ENCODE assay signal across 8 mouse cellular contexts in genomic region chr5:92683871-92684475, GRCm38 (mm10). TPM values are rescaled to one million over a fixed set of nuclear protein-coding genes. Genes with fewer than 3 reads are reported as not detected.
A peak's percentile ranks its signal among the peaks of the same experiment; 100 is the strongest.
DNase-seq lines count a peak whose midpoint lies in the region; ATAC-seq and TF ChIP-seq lines count a peak whose summit lies in the region.

No protein-coding gene starts in this region.

- H3K27ac ChIP-seq in heart, embryonic 11.5 days (ENCODE audit: low read depth, low read length), result no peak overlapping the region
- H3K27ac ChIP-seq in embryonic facial prominence, embryonic 10.5 days (replicated peaks), result peak overlapping the region; percentile 89
- H3K27ac ChIP-seq in hindbrain, embryonic 15.5 days (replicated peaks), result no peak overlapping the region
- no peak overlapping the region for H3K27ac ChIP-seq in liver, postnatal 0 days (ENCODE audit: low read depth)
- H3K27ac ChIP-seq in cerebellum, adult 2 months (ENCODE audit: insufficient read depth, low read length), result no peak overlapping the region

- ATAC-seq in heart, embryonic 11.5 days (replicated peaks; ENCODE audit: insufficient number of reproducible peaks, low FRiP score, low TSS enrichment), result no peak
- no peak for ATAC-seq in hindbrain, embryonic 15.5 days (ENCODE audit: low FRiP score, low read depth)
- ATAC-seq in liver, postnatal 0 days, result no peak; the same call in 1 of the 2 replicates

- no peak for TF ChIP-seq CTCF in liver, postnatal 0 days (IDR thresholded peaks at IDR 0.05; ENCODE audit: low read depth)
- no peak for TF ChIP-seq CTCF in cerebellum, adult 2 months (IDR thresholded peaks at IDR 0.05; ENCODE audit: borderline replicate concordance, insufficient read depth, low read depth, low read length)

- no peak for TF ChIP-seq POLR2A in cerebellum, adult 2 months (IDR thresholded peaks at IDR 0.05; ENCODE audit: borderline replicate concordance, insufficient read depth, low read length)

- H3K27me3 ChIP-seq in heart, embryonic 11.5 days (ENCODE audit: control insufficient read depth, insufficient read depth, low read length), result no peaks in the 10 kb centered on the region
- H3K27me3 ChIP-seq in embryonic facial prominence, embryonic 10.5 days (replicated peaks; ENCODE audit: low read depth, poor library complexity, severe bottlenecking), result no peaks in the 10 kb centered on the region; the same call in 1 of the 2 replicates
- H3K27me3 ChIP-seq in hindbrain, embryonic 15.5 days, result 0 out of 2 replicates have a peak, but pooled peaks cover 4% of the 10 kb centered on the region
- H3K27me3 ChIP-seq in liver, postnatal 0 days (ENCODE audit: insufficient read depth, low read length), result peaks cover 22% of the 10 kb centered on the region
- peaks cover 2% of the 10 kb centered on the region; the same call in 1 of the 2 replicates for H3K27me3 ChIP-seq in cerebellum, adult 2 months (ENCODE audit: control insufficient read depth, insufficient read depth, low read length)

- peak overlapping the region; percentile 54 for H3K4me3 ChIP-seq in heart, embryonic 11.5 days (ENCODE audit: low read depth, low read length)
- peak overlapping the region; percentile 65 for H3K4me3 ChIP-seq in embryonic facial prominence, embryonic 10.5 days
- peak overlapping the region; percentile 57 for H3K4me3 ChIP-seq in hindbrain, embryonic 15.5 days
- H3K4me3 ChIP-seq in liver, postnatal 0 days (ENCODE audit: low read depth, low read length), result peak overlapping the region; percentile 52
- H3K4me3 ChIP-seq in cerebellum, adult 2 months (replicated peaks; ENCODE audit: insufficient read depth, low read depth, low read length), result no peak overlapping the region

- WGBS in heart, embryonic 11.5 days (ENCODE audit: insufficient replicate concordance), result 32% methylated on average over 9 of the region's 9 CpGs
- WGBS in embryonic facial prominence, embryonic 10.5 days, result 18% methylated on average over 9 of the region's 9 CpGs
- WGBS in hindbrain, embryonic 15.5 days, result 15% methylated on average over 9 of the region's 9 CpGs
- WGBS in liver, postnatal 0 days (ENCODE audit: insufficient replicate concordance), result 37% methylated on average over 9 of the region's 9 CpGs
- WGBS in cerebellum, adult 2 months, result 58% methylated on average over 9 of the region's 9 CpGs

- no peaks in the 10 kb centered on the region for H3K4me1 ChIP-seq in heart, embryonic 11.5 days (ENCODE audit: control insufficient read depth, insufficient read depth, low read length)
- peaks cover 23% of the 10 kb centered on the region for H3K4me1 ChIP-seq in embryonic facial prominence, embryonic 10.5 days
- H3K4me1 ChIP-seq in hindbrain, embryonic 15.5 days (replicated peaks), result peaks cover 15% of the 10 kb centered on the region
- H3K4me1 ChIP-seq in liver, postnatal 0 days (ENCODE audit: insufficient read depth), result no peaks in the 10 kb centered on the region; the same call in 1 of the 2 replicates
- no peaks in the 10 kb centered on the region for H3K4me1 ChIP-seq in cerebellum, adult 2 months (ENCODE audit: control insufficient read depth, insufficient read depth, low read length)

- H3K9ac ChIP-seq in heart, embryonic 11.5 days (ENCODE audit: low read depth, low read length), result no peak overlapping the region
- H3K9ac ChIP-seq in hindbrain, embryonic 15.5 days, result no peak overlapping the region
- no peak overlapping the region for H3K9ac ChIP-seq in liver, postnatal 0 days (replicated peaks)

- DNase-seq in heart, adult 8-10 months (ENCODE audit: low spot score), result no peak
- DNase-seq in embryonic facial prominence, embryonic 10.5 days (ENCODE audit: low spot score), result no peak
- no peak for DNase-seq in liver, postnatal 0 days
- no peak for DNase-seq in right cerebral cortex, postnatal 4 days
- no peak for DNase-seq in urinary bladder, postnatal 4 days (ENCODE audit: low spot score in 2 of 2)
- no peak for DNase-seq in cerebellum, adult 2 months

- H3K36me3 ChIP-seq in heart, embryonic 11.5 days (ENCODE audit: control insufficient read depth, insufficient read depth, low read length), result no peaks in the 10 kb centered on the region
- H3K36me3 ChIP-seq in embryonic facial prominence, embryonic 10.5 days (replicated peaks), result 0 out of 2 replicates have a peak, but pooled peaks cover 3% of the 10 kb centered on the region
- H3K36me3 ChIP-seq in hindbrain, embryonic 15.5 days, result no peaks in the 10 kb centered on the region
- no peaks in the 10 kb centered on the region for H3K36me3 ChIP-seq in liver, postnatal 0 days (replicated peaks; ENCODE audit: insufficient read depth, low read length)

- H3K4me2 ChIP-seq in heart, embryonic 11.5 days, result peak overlapping the region; percentile 76
- H3K4me2 ChIP-seq in hindbrain, embryonic 15.5 days, result peak overlapping the region; percentile 99
- H3K4me2 ChIP-seq in liver, postnatal 0 days (ENCODE audit: low read depth, low read length), result peak overlapping the region; percentile 79

- H3K9me3 ChIP-seq in heart, embryonic 11.5 days (replicated peaks; ENCODE audit: control insufficient read depth, low read length), result no peaks in the 10 kb centered on the region
- H3K9me3 ChIP-seq in embryonic facial prominence, embryonic 10.5 days, result peaks cover 3% of the 10 kb centered on the region
- H3K9me3 ChIP-seq in hindbrain, embryonic 15.5 days, result no peaks in the 10 kb centered on the region
- no peaks in the 10 kb centered on the region for H3K9me3 ChIP-seq in liver, postnatal 0 days (ENCODE audit: low read length)

- no peak for TF ChIP-seq EP300 in liver, postnatal 0 days (IDR thresholded peaks at IDR 0.05; ENCODE audit: low read depth)

RNA-seq across cellular contexts. Expression of gene Shroom3, which starts 0.7 kb away (rescaled TPM):
- polyA plus RNA-seq in heart, embryonic 11.5 days (2014; fragmentation: Nextera tagmentation; extraction: Ambion mirVana), result 13.4 and 14.9 TPM in 2 replicates
- total RNA-seq in heart, adult 8-10 months (2022), result 10 to 100 TPM; 38.0 to 42.8 (median 40.7) TPM
- 4.5 and 4.8 TPM in 2 replicates for polyA plus RNA-seq in embryonic facial prominence, embryonic 10.5 days (2016; fragmentation: Nextera tagmentation; extraction: Ambion mirVana)
- polyA plus RNA-seq in hindbrain, embryonic 15.5 days (2015; fragmentation: Nextera tagmentation; extraction: Ambion mirVana), result 1.7 and 2.2 TPM in 2 replicates
- polyA plus RNA-seq in liver, postnatal 0 days (2015; fragmentation: Nextera tagmentation; extraction: Ambion mirVana), result 0.69 and 0.96 TPM in 2 replicates
- polyA plus RNA-seq in cerebellum, adult 2 months (2012; rRNA removed), result 4.4 and 4.6 TPM in 2 replicates

RNA-seq across cellular contexts. Expression of gene Ccdc158, which starts 8.9 kb away (rescaled TPM):
- 1.1 and 1.8 TPM in 2 replicates for polyA plus RNA-seq in heart, embryonic 11.5 days (2014; fragmentation: Nextera tagmentation; extraction: Ambion mirVana)
- total RNA-seq in heart, adult 8-10 months (2022), result under 1 TPM in 2 of 4 experiments, not detected in 2; 0.06 to 0.09 TPM
- polyA plus RNA-seq in embryonic facial prominence, embryonic 10.5 days (2016; fragmentation: Nextera tagmentation; extraction: Ambion mirVana), result 0.54 and 0.92 TPM in 2 replicates
- 0.31 and 0.69 TPM in 2 replicates for polyA plus RNA-seq in hindbrain, embryonic 15.5 days (2015; fragmentation: Nextera tagmentation; extraction: Ambion mirVana)
- polyA plus RNA-seq in liver, postnatal 0 days (2015; fragmentation: Nextera tagmentation; extraction: Ambion mirVana), result 0.20 and 0.23 TPM in 2 replicates
- polyA plus RNA-seq in cerebellum, adult 2 months (2012; rRNA removed), result 0.13 and 0.16 TPM in 2 replicates
